Mouse (Mus musculus) liver, embryonic 14.5 days (tissue): ENCODE data around the gene Abcf2. TPM values are rescaled to one million over a fixed set of nuclear protein-coding genes. Genes with fewer than 3 reads are reported as not detected.

Experiments
- ATAC-seq: fragments of 200-750 bp; cut with Nextera tagmentation; 2 replicates; pipeline ENCODE4 v1.8.0; 2017; ENCODE audit warnings: moderate number of reproducible peaks, mild to moderate bottlenecking, moderate library complexity; ENCODE audit not compliant: insufficient read depth
- DNase-seq, 3 experiments: peaks; one replicate each; pipeline ENCODE4 v3.0.0-alpha.2; 2012 to 2013; ENCODE audit warnings: low read depth in 3 of 3, low spot score in 3 of 3
- H3K27ac ChIP-seq: fragments of 300-500 bp; sonication (generic); 2 replicates; pipeline ENCODE4 v1.5.1; 2014; ENCODE audit warnings: moderate library complexity, mild to moderate bottlenecking, control low read depth, inconsistent platforms
- H3K27me3 ChIP-seq: fragments of 300-500 bp; sonication (generic); 2 replicates; pipeline ENCODE4 v1.6.1; 2014; ENCODE audit warnings: mild to moderate bottlenecking, low read length, moderate library complexity; ENCODE audit not compliant: control insufficient read depth, insufficient read depth
- H3K36me3 ChIP-seq: fragments of 300-500 bp; sonication (generic); replicated peaks from 2 replicates; pipeline ENCODE4 v1.6.1; 2014; ENCODE audit warnings: low read depth; ENCODE audit not compliant: control insufficient read depth, insufficient read depth
- H3K4me1 ChIP-seq, 2 experiments: fragments of 200-500 bp in 1 of 2; fragments of 300-500 bp in 1 of 2; sonication (generic) in 1 of 2; replicated peaks; 2 replicates each; pipeline ENCODE4 v1.6.1; 2012 to 2014; ENCODE audit warnings: antibody characterized with exemption in 1 of 2, inconsistent platforms in 1 of 2, low read length in 1 of 2; ENCODE audit not compliant: control insufficient read depth in 2 of 2, insufficient read depth in 2 of 2
- H3K4me2 ChIP-seq: fragments of 300-500 bp; sonication (generic); 2 replicates; pipeline ENCODE4 v1.6.1; 2014; ENCODE audit warnings: low read depth, mild to moderate bottlenecking, control low read depth, moderate library complexity
- H3K4me3 ChIP-seq, 2 experiments: fragments of 200-500 bp in 1 of 2; fragments of 300-500 bp in 1 of 2; sonication (generic) in 1 of 2; 2 replicates each; pipeline ENCODE4 v1.5.1; 2012 to 2014; ENCODE audit warnings: low read depth in 2 of 2, low read length in 2 of 2, mild to moderate bottlenecking in 2 of 2, control low read depth in 1 of 2, inconsistent platforms in 1 of 2, moderate library complexity in 1 of 2; ENCODE audit not compliant: insufficient read depth in 1 of 2
- H3K9ac ChIP-seq: fragments of 300-500 bp; sonication (generic); replicated peaks from 2 replicates; pipeline ENCODE4 v1.6.1; 2014; ENCODE audit warnings: mild to moderate bottlenecking, control low read depth, moderate library complexity
- H3K9me3 ChIP-seq: fragments of 300-500 bp; sonication (generic); 2 replicates; pipeline ENCODE4 v1.6.1; 2016; ENCODE audit warnings: low read length, mixed read lengths; ENCODE audit not compliant: control insufficient read depth
- CTCF ChIP-seq: IDR thresholded peaks from 2 replicates; pipeline ENCODE4 v1.5.1; 2016; ENCODE audit warnings: antibody characterized with exemption, low read depth, control low read depth
- EP300 ChIP-seq: IDR thresholded peaks from 2 replicates; pipeline ENCODE4 v1.6.1; 2016; ENCODE audit warnings: antibody characterized with exemption, low read depth
- WGBS: fragments of 180-500 bp; shearing (Covaris S2); extraction: QIAGEN DNeasy Blood & Tissue Kit; methylation state at CpG from one replicate; pipeline ENCODE4 v1.1.7; 2014; ENCODE audit not compliant: insufficient replicate concordance; 5-methylcytosine and 5-hydroxymethylcytosine counted together
- polyA plus RNA-seq, 2 experiments: library from polyadenylated mRNA; depleted of rRNA in 1 of 2; stranded (reverse) in 1 of 2; unstranded in 1 of 2; fragments of >200 nt; fragmentation: Nextera tagmentation in 1 of 2; extraction: Ambion mirVana in 1 of 2; gene quantifications; 2 replicates each; pipeline versions ENCODE4 v1.2.1 to v1.2.3; 2012 to 2014

The Abcf2 gene
- polyA plus RNA-seq, 2 experiments, result 33.6 to 50.9 TPM

DNA sequence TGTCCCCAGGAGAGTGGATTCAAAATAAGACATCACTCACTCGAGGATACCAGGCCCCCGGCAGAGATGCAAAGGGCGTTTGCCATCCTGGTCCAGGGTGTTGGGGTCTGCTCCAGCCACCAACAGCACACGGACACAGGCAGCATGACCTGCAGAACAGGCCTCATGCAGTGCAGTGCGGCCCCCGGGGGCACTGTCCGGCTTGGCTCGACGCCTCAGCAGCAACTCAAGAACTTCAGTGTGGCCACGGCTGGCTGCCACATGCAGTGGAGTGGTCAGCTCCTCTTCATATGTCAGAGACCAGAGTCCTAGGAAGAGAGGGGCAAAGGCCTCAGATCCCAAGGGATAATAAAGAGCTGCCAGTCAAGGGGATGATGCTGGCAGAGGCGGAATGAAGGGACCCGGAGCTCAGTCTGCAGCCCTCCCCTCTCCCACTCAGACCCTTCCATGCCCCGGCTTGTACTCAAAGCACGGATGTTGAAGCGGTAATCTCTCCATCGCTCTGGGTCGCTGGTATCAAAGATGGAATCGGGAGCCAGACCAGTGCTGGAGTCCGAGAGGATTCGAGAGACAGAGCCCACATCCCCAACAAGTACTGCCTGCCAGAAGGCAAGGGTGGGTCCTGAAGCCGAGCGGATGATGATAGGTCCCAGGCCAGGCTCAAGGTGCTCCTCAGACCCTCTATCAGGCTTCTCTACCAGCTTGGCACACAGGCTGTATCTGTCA lies 37.5 kb downstream of the Abcf2 start:
- Histone ChIP-seq H3K36me3 (no peaks in the 10 kb centered on the region), H3K4me1 (no peaks in the 10 kb centered on the region; a peak in 1 of 4 replicates), H3K27me3 (no peaks in the 10 kb centered on the region), H3K4me2 (no peak overlapping the region), H3K9me3 (no peaks in the 10 kb centered on the region), H3K27ac (no peak overlapping the region), H3K9ac (no peak overlapping the region), H3K4me3 (no peak overlapping the region)
- TF ChIP-seq EP300 (no peak), CTCF (no peak)
- DNase-seq (no peak), ATAC-seq (no peak)
- 72% methylated on average over 22 of the region's 22 CpGs for WGBS

DNA sequence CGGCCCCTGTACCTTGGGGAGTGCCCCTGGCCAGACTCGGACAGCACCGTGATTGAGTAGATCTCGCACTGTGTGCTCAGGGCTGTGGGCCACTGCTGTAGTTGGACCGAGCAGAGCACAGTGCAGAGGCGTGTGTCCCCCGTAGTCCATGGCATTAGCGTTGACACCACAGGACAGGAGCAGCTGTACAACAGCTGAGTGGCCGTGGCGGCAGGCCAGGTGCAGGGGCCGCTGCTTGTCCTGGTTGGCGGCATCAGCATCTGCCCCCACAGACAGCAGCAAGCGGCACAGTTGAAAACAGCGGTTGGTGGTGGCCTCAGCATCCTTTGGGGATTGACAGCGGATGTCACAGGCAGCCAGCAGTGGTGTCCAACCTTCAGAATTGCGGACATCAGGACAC lies 39.6 kb downstream of the Abcf2 start:
- H3K9me3 ChIP-seq, result no peaks in the 10 kb centered on the region
- no peak overlapping the region for H3K9ac ChIP-seq
- WGBS, result 63% methylated on average over 16 of the region's 16 CpGs
- no peak overlapping the region for H3K27ac ChIP-seq
- H3K4me2 ChIP-seq, result no peak overlapping the region
- no peak for ATAC-seq
- no peaks in the 10 kb centered on the region for H3K36me3 ChIP-seq
- TF ChIP-seq EP300 (no peak), CTCF (no peak)
- DNase-seq, result no peak
- no peaks in the 10 kb centered on the region; a peak in 1 of 4 replicates for H3K4me1 ChIP-seq
- H3K27me3 ChIP-seq, result no peaks in the 10 kb centered on the region; the same call in 1 of the 2 replicates
- no peak overlapping the region for H3K4me3 ChIP-seq

DNA sequence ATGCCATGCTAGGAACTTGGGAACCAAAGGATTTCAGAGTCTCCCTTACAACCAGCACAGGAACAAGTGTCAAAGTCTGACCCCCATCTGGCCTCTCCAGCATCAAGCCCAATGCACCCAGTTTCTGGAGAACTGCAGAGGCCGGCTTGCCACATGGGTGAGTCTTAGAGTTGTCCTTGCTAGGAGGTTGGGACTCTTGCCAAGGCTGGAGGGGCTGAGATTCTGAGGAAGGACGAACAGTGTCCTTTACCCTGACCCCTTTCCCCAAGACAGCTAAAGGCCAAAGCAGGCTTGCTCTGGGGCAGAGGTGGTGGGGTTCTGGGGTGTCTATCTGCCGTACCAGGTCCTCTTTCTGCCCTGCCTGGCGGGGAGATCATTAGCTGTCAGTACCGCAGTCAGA lies 40.8 kb downstream of the Abcf2 start:
- TF ChIP-seq CTCF (no peak), EP300 (no peak)
- WGBS, result 67% methylated on average over 5 of the region's 5 CpGs
- Histone ChIP-seq H3K27ac (no peak overlapping the region), H3K9me3 (no peaks in the 10 kb centered on the region), H3K4me3 (no peak overlapping the region), H3K36me3 (no peaks in the 10 kb centered on the region), H3K4me2 (no peak overlapping the region), H3K9ac (no peak overlapping the region), H3K27me3 (no peaks in the 10 kb centered on the region; the same call in 1 of the 2 replicates), H3K4me1 (no peaks in the 10 kb centered on the region; a peak in 1 of 4 replicates)
- DNase-seq (no peak), ATAC-seq (no peak)

DNA sequence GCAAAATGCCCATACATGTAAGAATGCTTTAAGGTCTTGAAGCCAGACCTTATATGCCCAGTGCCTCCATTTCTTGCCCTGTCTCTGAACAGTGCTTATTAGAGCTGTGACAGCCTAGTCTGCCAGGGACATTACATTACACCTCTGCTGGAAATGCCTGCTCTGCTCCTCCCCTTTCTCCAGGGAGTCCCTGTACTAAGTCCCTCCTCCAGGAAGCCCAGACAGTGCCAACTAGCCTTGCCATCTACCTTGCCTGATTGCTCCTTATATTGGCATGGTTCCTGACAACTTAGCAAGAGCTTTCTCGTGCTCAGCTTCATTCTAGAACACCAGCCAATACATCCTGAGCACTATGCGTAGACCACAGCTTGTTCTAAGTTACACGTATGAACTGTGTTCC lies 41.5 kb downstream of the Abcf2 start:
- Histone ChIP-seq H3K4me3 (no peak overlapping the region), H3K4me2 (no peak overlapping the region), H3K36me3 (no peaks in the 10 kb centered on the region), H3K9ac (no peak overlapping the region), H3K27me3 (no peaks in the 10 kb centered on the region; the same call in 1 of the 2 replicates), H3K4me1 (no peaks in the 10 kb centered on the region), H3K27ac (no peak overlapping the region), H3K9me3 (no peaks in the 10 kb centered on the region)
- ATAC-seq, result no peak
- no peak for DNase-seq
- TF ChIP-seq CTCF (no peak), EP300 (no peak)
- 51% methylated on average over 3 of the region's 3 CpGs for WGBS

DNA sequence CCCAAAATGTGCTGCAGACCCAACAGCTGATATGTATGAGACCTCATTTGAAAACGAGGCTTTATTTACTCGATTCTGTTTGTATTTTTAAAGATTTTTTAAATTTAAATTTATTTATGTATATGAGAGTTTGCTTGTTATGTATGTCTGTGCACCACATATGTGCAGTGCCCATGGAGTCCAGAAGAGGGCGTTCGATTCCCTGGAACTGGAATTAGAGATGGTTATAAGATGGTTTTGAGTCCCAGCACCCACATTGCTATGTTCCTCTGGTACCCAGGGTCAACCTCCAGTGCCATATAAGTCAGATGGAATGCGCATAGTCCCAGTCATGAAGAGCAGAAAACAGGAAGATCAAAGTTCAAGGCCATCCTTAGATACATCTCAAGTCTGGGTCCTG lies 43.0 kb downstream of the Abcf2 start:
- peak; percentile 34; the same call in 1 of the 2 replicates for TF ChIP-seq CTCF
- TF ChIP-seq EP300, result no peak
- no peaks in the 10 kb centered on the region for H3K36me3 ChIP-seq

More for the DNA sequence above, 43.0 kb downstream of the Abcf2 start:
- Histone ChIP-seq H3K27me3 (peaks cover 7% of the 10 kb centered on the region), H3K4me2 (no peak overlapping the region), H3K4me1 (no peaks in the 10 kb centered on the region), H3K9ac (no peak overlapping the region), H3K9me3 (no peaks in the 10 kb centered on the region), H3K27ac (no peak overlapping the region), H3K4me3 (no peak overlapping the region)
- 27% methylated on average over 5 of the region's 5 CpGs for WGBS
- ATAC-seq, result no peak
- DNase-seq, result no peak
